Mouse (Mus musculus) liver, postnatal 0 days (tissue): ENCODE measurements at regions not wholly inside any gene's neighbourhood (a gene's known extent, or its start where the extent isn't known, plus 50 kb on each side); places are given as distances from the start of the nearest gene placed in this dataset.

Experiments used
- ATAC-seq: fragments of 200-750 bp; cut with Nextera tagmentation; 2 replicates; pipeline ENCODE4 v1.8.0; 2017; ENCODE audit warnings: mild to moderate bottlenecking, moderate library complexity
- DNase-seq: peaks from one replicate; pipeline ENCODE4 v3.0.0-alpha.2; 2016
- H3K27ac ChIP-seq: fragments of 300-500 bp; sonication (generic); 2 replicates; pipeline ENCODE4 v1.5.1; 2014; ENCODE audit warnings: antibody characterized with exemption, moderate library complexity, mild to moderate bottlenecking, low read depth
- H3K27me3 ChIP-seq: fragments of 300-500 bp; sonication (generic); 2 replicates; pipeline ENCODE4 v1.6.1; 2014; ENCODE audit warnings: low read length, control low read depth, mixed read lengths; ENCODE audit not compliant: insufficient read depth
- H3K36me3 ChIP-seq: fragments of 300-500 bp; sonication (generic); replicated peaks from 2 replicates; pipeline ENCODE4 v1.6.1; 2014; ENCODE audit warnings: mild to moderate bottlenecking, control low read depth, low read length, moderate library complexity, mixed read lengths; ENCODE audit not compliant: insufficient read depth
- H3K4me1 ChIP-seq: fragments of 300-500 bp; sonication (generic); 2 replicates; pipeline ENCODE4 v1.6.1; 2014; ENCODE audit warnings: antibody characterized with exemption, mild to moderate bottlenecking, control low read depth; ENCODE audit not compliant: insufficient read depth
- H3K4me2 ChIP-seq: fragments of 300-500 bp; sonication (generic); 2 replicates; pipeline ENCODE4 v1.6.1; 2014; ENCODE audit warnings: low read depth, mild to moderate bottlenecking, low read length, moderate library complexity, mixed read lengths
- H3K4me3 ChIP-seq: fragments of 300-500 bp; sonication (generic); 2 replicates; pipeline ENCODE4 v1.5.1; 2014; ENCODE audit warnings: low read depth, low read length
- H3K9ac ChIP-seq: fragments of 300-500 bp; sonication (generic); replicated peaks from 2 replicates; pipeline ENCODE4 v1.6.1; 2014; ENCODE audit warnings: mild to moderate bottlenecking, moderate library complexity
- H3K9me3 ChIP-seq: fragments of 300-500 bp; sonication (generic); 2 replicates; pipeline ENCODE4 v1.6.1; 2016; ENCODE audit warnings: mild to moderate bottlenecking, control low read depth, low read length, mixed read lengths
- CTCF ChIP-seq: sonication (generic); IDR thresholded peaks from 2 replicates; pipeline ENCODE4 v1.5.1; 2016; ENCODE audit warnings: antibody characterized with exemption, low read depth
- EP300 ChIP-seq: IDR thresholded peaks from 2 replicates; pipeline ENCODE4 v1.6.1; 2016; ENCODE audit warnings: antibody characterized with exemption, low read depth, mild to moderate bottlenecking
- WGBS: fragments of 180-500 bp; shearing (Covaris S2); extraction: QIAGEN DNeasy Blood & Tissue Kit; methylation state at CpG from one replicate; pipeline ENCODE4 v1.1.7; 2014; ENCODE audit not compliant: insufficient replicate concordance; 5-methylcytosine and 5-hydroxymethylcytosine counted together

DNA sequence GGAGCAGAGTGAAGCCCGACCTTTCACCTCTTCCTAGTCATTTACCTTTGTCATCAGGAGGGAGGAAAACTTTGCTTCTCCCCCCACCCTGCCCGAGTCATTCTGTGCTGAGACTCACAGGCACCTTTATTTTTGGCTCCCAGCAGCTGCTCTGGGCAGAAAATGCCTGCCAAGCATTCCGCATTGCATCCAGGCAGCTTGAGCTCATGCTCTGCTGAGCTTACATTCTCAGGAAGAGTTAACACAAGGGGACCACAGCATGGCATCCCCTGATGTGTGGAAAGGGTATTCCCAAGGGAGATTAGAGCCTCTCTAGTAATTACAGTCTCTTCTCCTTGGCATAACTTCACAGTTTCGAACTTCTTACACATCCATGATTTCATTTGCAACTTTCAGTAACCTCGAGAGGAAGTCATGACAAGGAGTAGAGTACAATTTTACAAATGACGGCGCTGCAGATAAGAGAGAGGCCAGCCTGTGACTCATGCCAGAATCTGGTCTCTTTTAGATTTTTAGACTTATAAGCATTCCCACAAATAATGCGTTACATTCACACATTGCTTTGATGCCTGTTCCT is 370.3 kb downstream of the Gpam start:
- DNase-seq: no peak

GRCm38 (mm10) chr19:54755451-54755850 is 371.6 kb downstream of the Gpam start:
- ATAC-seq: no peak
- no peak for TF ChIP-seq EP300
- no peak for TF ChIP-seq CTCF
- no peak for DNase-seq
- H3K9ac ChIP-seq: no peak overlapping the region
- H3K27me3 ChIP-seq: no peaks in the 10 kb centered on the region
- WGBS: 55% methylated on average over 2 of the region's 2 CpGs
- H3K27ac ChIP-seq: no peak overlapping the region
- H3K4me3 ChIP-seq: no peak overlapping the region
- no peaks in the 10 kb centered on the region for H3K9me3 ChIP-seq
- H3K4me1 ChIP-seq: no peaks in the 10 kb centered on the region
- H3K36me3 ChIP-seq: no peaks in the 10 kb centered on the region
- H3K4me2 ChIP-seq: no peak overlapping the region

More for the DNA sequence above, 370.3 kb downstream of the Gpam start:
- Histone ChIP-seq H3K9me3 (no peaks in the 10 kb centered on the region), H3K4me1 (no peaks in the 10 kb centered on the region), H3K4me2 (no peak overlapping the region), H3K36me3 (no peaks in the 10 kb centered on the region), H3K4me3 (no peak overlapping the region), H3K9ac (no peak overlapping the region), H3K27ac (no peak overlapping the region), H3K27me3 (no peaks in the 10 kb centered on the region)
- no peak for ATAC-seq
- TF ChIP-seq EP300: no peak
- TF ChIP-seq CTCF: no peak
- WGBS: 52% methylated on average over 8 of the region's 8 CpGs

DNA sequence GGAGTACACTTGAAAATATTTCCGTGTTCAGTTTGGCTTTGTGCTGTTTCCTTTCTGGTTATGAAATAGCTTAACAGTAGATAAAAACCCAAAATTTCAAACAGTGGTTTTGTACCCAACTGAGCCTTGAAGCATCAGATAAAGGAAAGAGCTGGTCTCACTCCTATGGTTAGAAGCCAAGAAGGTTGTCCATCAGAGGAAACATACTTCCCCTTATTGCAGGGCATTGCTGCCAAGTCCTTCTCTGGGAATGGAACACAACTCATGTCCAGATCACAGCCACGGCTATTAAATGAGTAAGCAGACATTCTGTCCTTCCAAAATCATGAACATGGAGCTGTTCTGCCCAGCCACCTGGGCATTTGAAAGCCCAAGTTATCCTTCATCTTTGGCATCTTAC is 393.1 kb downstream of the Gpam start:
- no peak for TF ChIP-seq CTCF
- TF ChIP-seq EP300: no peak
- Histone ChIP-seq H3K4me2 (no peak overlapping the region), H3K36me3 (no peaks in the 10 kb centered on the region), H3K27ac (no peak overlapping the region), H3K27me3 (no peaks in the 10 kb centered on the region), H3K9ac (no peak overlapping the region), H3K4me3 (no peak overlapping the region), H3K4me1 (no peaks in the 10 kb centered on the region), H3K9me3 (no peaks in the 10 kb centered on the region)
- ATAC-seq: no peak
- 54% methylated on average over 2 of the region's 2 CpGs for WGBS
- DNase-seq: no peak

DNA sequence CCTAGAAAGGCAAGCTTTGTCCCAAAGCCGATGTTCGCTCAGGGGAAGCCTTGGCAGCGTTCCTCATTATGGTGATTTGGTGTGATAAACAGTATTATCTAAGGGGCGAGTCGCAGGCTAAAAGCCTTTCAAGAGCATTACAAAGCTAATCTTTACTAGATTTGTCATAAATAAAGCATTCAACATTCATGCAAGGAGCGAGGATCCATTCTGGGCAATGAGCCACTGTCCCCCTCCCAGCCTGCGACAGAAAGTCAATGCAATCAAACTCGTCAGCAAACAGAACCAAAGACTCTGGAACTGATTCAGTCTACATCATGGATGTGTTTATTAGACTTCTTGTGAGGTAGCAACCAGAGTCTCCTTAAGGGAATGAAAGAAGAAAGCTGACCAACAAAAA is 395.3 kb downstream of the Gpam start:
- Histone ChIP-seq H3K27ac (no peak overlapping the region), H3K9me3 (no peaks in the 10 kb centered on the region), H3K27me3 (no peaks in the 10 kb centered on the region), H3K4me3 (no peak overlapping the region), H3K36me3 (no peaks in the 10 kb centered on the region), H3K9ac (no peak overlapping the region), H3K4me1 (no peaks in the 10 kb centered on the region), H3K4me2 (no peak overlapping the region)
- TF ChIP-seq CTCF (no peak), EP300 (no peak)
- 65% methylated on average over 8 of the region's 8 CpGs for WGBS
- ATAC-seq (no peak), DNase-seq (no peak)

- WGBS: 78% methylated on average over 2 of the region's 2 CpGs
- Histone ChIP-seq H3K4me3 (no peak overlapping the region), H3K4me1 (no peaks in the 10 kb centered on the region), H3K4me2 (no peak overlapping the region), H3K9me3 (no peaks in the 10 kb centered on the region), H3K27me3 (no peaks in the 10 kb centered on the region), H3K9ac (no peak overlapping the region), H3K27ac (no peak overlapping the region), H3K36me3 (no peaks in the 10 kb centered on the region)
- no peak for TF ChIP-seq EP300
- TF ChIP-seq CTCF: no peak
- ATAC-seq (no peak), DNase-seq (no peak)
These were observed 395.7 kb downstream of the Gpam start for GRCm38 (mm10) chr19:54731315-54731714.

DNA sequence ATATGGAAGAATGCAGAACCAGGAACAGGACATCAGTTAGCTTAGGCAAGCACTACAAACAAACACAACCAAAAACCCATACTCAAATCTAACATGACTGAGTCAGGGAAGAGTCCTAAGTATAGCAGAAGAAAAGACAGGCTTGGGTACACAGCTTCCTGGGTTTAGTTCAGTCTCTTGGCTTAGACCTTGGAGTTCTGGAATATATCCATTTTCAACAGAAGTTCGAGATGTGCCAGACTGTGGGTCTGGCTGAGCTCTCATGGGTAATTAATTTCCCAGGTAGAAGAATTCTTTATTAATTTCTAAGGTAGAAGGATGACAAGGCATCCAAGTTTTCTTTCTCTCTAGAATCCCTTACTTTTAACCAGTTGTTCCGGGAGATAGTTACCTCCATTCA is 396.2 kb downstream of the Gpam start:
- TF ChIP-seq EP300 (no peak), CTCF (no peak)
- H3K4me2 ChIP-seq: no peak overlapping the region
- H3K27ac ChIP-seq: no peak overlapping the region
- H3K4me1 ChIP-seq: no peaks in the 10 kb centered on the region
- 76% methylated on average over 2 of the region's 2 CpGs for WGBS
- no peaks in the 10 kb centered on the region for H3K9me3 ChIP-seq
- no peak overlapping the region for H3K4me3 ChIP-seq
- no peaks in the 10 kb centered on the region for H3K27me3 ChIP-seq
- no peak for DNase-seq
- no peak overlapping the region for H3K9ac ChIP-seq
- no peak for ATAC-seq
- no peaks in the 10 kb centered on the region for H3K36me3 ChIP-seq

DNA sequence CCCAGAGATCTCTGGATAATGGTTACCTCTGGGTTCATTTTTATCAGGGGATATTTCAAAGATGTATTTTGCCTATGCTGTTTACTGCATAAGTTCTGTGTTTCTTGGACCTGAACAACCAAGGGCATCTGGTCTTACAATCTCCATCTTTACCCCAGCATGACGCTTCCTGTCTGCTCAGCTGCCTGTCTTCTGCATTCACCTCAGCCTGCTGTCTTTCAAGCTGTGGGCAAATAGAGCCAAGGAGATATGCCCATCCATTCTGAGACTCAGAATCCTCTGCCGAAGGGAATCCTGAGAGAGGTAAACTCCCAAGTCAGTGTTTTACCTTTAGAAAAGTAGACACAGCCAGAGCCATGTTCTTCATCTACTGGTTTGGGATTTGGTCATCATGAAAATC is 396.7 kb downstream of the Gpam start:
- no peak for DNase-seq
- Histone ChIP-seq H3K9me3 (no peaks in the 10 kb centered on the region), H3K27ac (no peak overlapping the region), H3K4me1 (no peaks in the 10 kb centered on the region), H3K9ac (no peak overlapping the region), H3K4me2 (no peak overlapping the region), H3K27me3 (no peaks in the 10 kb centered on the region), H3K4me3 (no peak overlapping the region), H3K36me3 (no peaks in the 10 kb centered on the region)
- 92% methylated on average over 2 of the region's 2 CpGs for WGBS
- no peak for ATAC-seq
- no peak for TF ChIP-seq EP300
- TF ChIP-seq CTCF: no peak
